Mouse (Mus musculus): ENCODE data around the gene P2rx1. TPM values are rescaled to one million over a fixed set of nuclear protein-coding genes. Genes with fewer than 3 reads are reported as not detected.
A peak's percentile ranks its signal among the peaks of the same experiment; 100 is the strongest.

Gene P2rx1
- total RNA-seq, 2 experiments from 2014 or later: 0.87 to 1.0 TPM

DNA sequence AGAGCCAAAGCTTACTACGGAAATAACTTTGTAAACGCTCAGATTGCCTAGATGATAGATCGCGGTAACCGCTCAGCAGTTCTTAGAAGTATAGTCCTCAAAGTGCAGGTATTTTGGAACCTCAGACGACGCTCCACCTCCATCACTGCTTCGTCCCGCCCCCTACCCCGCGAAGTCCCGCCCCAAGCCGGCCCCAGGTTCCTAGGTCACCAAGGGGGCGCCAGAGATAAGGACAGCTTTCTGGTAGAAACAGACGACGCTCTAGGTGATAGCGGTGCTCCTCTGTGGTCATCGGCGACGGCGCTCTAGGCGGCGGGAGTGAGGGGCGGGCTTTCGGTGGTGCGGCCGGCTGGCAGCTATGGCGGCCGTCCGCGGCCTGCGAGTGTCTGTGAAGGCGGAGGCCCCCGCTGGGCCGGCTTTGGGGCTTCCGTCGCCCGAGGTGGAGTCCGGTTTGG, 48.7 kb downstream of the P2rx1 start, which contains the start of gene Ncbp3:
Ncbp3 (plus strand) TSS at position 242 of the 455 bp plus-strand sequence.
- DNase-seq (ENCODE audit: extremely low spot score in 1 of 2, low spot score in 2 of 2): peak; percentile 93 to 96
- intact Hi-C loops (cut with DNase I): no loop called here

DNA sequence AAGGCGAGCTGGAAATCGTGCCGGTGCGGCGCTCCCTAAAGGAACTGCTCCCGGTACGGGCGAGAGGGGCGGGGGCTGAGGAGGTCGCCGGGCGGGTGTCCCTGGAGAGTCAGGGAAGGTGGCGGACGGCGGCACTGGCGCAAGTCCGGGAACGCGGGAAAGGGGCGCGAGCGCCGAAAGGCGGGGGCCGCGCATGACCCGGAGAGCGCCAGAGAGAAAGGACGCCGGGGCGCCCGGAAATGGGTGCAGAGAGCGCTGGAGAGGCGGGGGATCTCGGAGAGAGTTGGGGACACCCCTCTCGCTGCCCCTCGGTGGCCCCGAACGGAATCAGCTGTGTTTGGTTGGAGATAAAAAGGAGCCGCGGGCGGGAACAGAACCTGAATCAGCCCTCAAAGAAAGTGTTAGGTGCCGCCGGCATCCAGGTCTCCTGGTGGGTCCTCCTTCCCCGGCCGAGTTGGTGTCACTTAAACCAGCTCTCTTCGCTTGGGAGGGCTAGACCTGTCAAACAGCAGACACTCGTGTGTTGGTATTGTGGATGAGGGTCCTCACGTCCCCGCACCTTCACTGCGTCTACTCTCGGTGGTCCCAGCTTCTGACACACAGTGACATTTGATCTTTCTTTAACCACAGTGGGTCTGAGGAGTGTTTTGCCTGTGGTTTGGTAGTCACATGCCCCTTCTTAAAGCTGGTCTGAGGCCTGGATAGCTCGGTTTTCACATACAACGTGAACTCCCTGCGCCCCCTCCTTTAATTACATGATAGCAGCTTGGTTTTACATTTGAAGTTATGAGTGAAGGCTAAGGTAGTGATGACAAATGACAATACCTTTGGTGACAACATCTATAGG, 49.4 kb downstream of the P2rx1 start:
- intact Hi-C loops (cut with DNase I): no loop called here
- DNase-seq (ENCODE audit: extremely low spot score in 1 of 2, low spot score in 2 of 2): peak; percentile 36 to 76

DNA sequence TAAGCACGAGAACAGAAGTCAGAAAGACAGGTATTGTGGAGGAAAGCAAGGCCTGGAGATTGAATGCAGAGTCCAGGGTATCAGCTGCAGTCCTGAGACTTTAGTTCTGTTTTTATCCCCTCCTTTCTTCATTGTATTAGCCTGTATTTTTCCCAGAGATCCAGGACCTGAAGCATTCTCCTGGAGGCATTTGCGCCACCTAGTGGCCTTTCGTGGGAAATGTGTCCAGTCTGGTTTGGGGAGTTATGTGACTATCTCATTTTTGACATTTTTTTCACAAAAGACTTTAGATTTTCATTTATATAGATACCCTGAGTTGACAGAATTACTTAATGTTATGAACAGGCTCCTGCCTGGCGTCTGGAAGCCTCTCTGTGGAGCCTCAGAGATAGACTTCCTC, 50.4 kb downstream of the P2rx1 start:
- peak; percentile 66 to 76 for DNase-seq (ENCODE audit: extremely low spot score in 1 of 2, low spot score in 2 of 2)
- intact Hi-C loops (cut with DNase I): no loop called here

DNA sequence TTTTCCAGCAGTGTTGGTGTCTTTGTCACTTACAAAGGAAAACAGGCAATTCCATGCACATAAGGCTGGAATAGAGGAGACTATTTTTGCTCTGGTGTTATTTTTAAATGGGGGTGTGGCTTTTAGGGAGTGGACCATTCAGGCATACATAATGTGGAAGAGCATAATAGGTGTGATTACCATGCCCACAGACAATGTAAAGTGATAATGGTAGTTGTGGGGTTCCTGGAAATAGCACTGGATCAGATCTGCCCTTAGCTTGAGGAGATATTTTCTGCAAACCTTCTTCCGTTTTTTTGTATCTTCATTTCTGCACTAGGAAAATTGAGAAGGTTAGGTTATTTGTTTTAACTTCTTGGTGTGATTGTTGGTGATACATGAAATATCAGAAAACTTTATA, 53.9 kb downstream of the P2rx1 start:
- intact Hi-C loops (cut with DNase I): no loop called here
- no peak for DNase-seq (ENCODE audit: extremely low spot score in 1 of 2, low spot score in 2 of 2)

DNA sequence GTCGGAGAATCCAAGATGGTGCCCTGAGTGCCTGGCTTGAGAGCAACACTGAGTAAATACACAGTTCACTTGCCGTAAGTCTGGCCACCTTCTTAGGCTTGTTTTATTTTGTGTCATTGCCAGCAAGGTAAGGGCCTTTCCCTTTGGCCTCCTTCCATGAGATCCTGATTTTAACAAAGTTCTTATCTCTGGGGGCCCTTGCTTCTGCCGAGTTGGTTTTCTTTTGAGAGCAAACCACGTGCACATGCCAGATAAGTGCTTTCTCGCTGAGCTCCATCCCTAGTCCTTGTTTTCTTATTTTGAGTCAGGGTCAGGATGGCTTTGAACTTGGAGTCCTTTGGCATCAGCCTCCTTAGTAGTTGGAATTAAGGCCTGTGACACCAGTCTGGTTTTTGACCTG, 58.8 kb downstream of the P2rx1 start:
- intact Hi-C loops (cut with DNase I): no loop called here
- DNase-seq (ENCODE audit: extremely low spot score in 1 of 2, low spot score in 2 of 2): no peak

DNA sequence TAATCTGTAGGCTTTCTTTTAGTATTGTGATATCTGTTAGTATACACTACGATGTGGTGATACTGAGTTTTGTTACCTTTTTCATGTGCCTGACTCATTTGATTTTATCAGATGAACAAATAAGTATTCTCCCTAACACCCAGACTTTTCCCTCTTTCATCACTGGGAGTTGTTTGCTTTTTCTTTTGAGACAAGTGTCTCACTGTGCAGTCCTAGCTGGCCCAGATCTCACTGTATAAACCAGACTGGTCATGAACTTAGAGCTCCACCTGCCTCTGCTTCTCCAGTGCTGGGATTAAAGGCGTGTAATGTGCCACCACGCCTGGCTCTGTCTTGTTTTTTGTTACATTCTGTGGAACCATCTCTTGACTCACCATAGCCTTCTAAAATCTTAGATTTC, 60.7 kb downstream of the P2rx1 start:
- no peak for DNase-seq (ENCODE audit: extremely low spot score in 1 of 2, low spot score in 2 of 2)
- intact Hi-C loops (cut with DNase I): no loop called here

DNA sequence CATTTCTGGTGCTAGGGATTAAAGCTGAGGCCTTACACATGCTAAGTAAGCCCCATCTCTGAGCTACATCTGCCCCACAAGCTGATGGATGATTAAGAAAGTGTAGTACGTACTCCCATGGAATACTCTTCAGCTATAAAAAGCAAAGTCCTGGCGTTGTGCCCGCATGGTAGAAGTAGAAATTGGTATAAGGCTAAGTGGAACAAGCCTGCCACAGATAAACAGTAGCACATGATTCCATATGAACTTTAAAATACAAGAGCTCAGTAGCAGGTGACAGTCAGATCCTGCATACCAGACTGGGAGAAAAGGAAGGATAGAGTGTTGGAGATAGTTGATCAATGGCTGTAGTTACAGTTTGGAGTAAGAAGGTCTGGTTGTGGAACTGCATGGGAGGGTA, 62.5 kb downstream of the P2rx1 start:
- intact Hi-C loops (cut with DNase I): no loop called here
- no peak for DNase-seq (ENCODE audit: extremely low spot score in 1 of 2, low spot score in 2 of 2)

Small RNAs within 50 kb of the gene (microRNA-seq; reads per million reads assigned to microRNA genes)
- not detected for gene Gm44467

Other genes starting within 250 kb of the P2rx1 start
- 10 to 100 TPM in 1 of 2 experiments, 1 to 10 TPM in 1; 8.6 to 11.5 TPM for gene Cyb5d2, start 203.0 kb upstream of the P2rx1 start, total RNA-seq (2021)
- gene Zzef1, start 202.9 kb upstream of the P2rx1 start, total RNA-seq (2021): 10 to 100 TPM; 49.3 to 49.4 TPM
- 1 to 10 TPM; 6.0 to 6.8 TPM for gene Atp2a3, start 37.9 kb upstream of the P2rx1 start, total RNA-seq (2021)
- 10 to 100 TPM; 33.6 to 34.1 TPM for gene Camkk1, start 19.9 kb downstream of the P2rx1 start, total RNA-seq (2021)
- gene Ncbp3, start 48.7 kb downstream of the P2rx1 start, total RNA-seq (2021): 1 to 10 TPM; 8.3 to 9.1 TPM
- gene Itgae, start 91.5 kb downstream of the P2rx1 start, total RNA-seq (2021): under 1 TPM; 0.19 to 0.22 TPM
- under 1 TPM; 0.75 to 0.92 TPM for gene Haspin, start 139.2 kb downstream of the P2rx1 start, total RNA-seq (2021)
- under 1 TPM; 0.32 to 0.54 TPM for gene P2rx5, start 161.3 kb downstream of the P2rx1 start, total RNA-seq (2021)
- 10 to 100 TPM; 59.7 to 65.4 TPM for gene Emc6, start 177.9 kb downstream of the P2rx1 start, total RNA-seq (2021)
- gene Tax1bp3, start 178.0 kb downstream of the P2rx1 start, total RNA-seq (2021): 10 to 100 TPM; 18.2 to 20.2 TPM
- gene Ctns, start 199.9 kb downstream of the P2rx1 start, total RNA-seq (2021): 10 to 100 TPM; 17.6 to 18.2 TPM
- 1 to 10 TPM; 2.1 to 3.0 TPM for gene Shpk, start 200.4 kb downstream of the P2rx1 start, total RNA-seq (2021)
- gene Trpv1, start 235.2 kb downstream of the P2rx1 start, total RNA-seq (2021): under 1 TPM; 0.32 to 0.43 TPM